Mouse (Mus musculus) olfactory bulb, adult 2 months (tissue): Measurements from ENCODE around the gene Sbno2. TPM values are rescaled to one million over a fixed set of nuclear protein-coding genes. Genes with fewer than 3 reads are reported as not detected.
"Not testable (repeated sequence)": the region's sequence is repeated elsewhere in the genome, so short reads cannot be mapped to it uniquely, and the experiment has no call there.

Experiments used
- H3K27ac ChIP-seq: fragments of 200-500 bp; 2 replicates; pipeline ENCODE4 v1.5.1; 2012; ENCODE audit warnings: low read depth, low read length; ENCODE audit not compliant: insufficient read depth
- H3K4me1 ChIP-seq: fragments of 200-500 bp; 2 replicates; pipeline ENCODE4 v1.6.1; 2012; ENCODE audit warnings: low read length; ENCODE audit not compliant: control insufficient read depth, insufficient read depth
- H3K4me3 ChIP-seq: fragments of 200-500 bp; 2 replicates; pipeline ENCODE4 v1.5.1; 2012; ENCODE audit warnings: mild to moderate bottlenecking, low read depth, low read length, moderate library complexity; ENCODE audit not compliant: insufficient read depth
- CTCF ChIP-seq: fragments of 200-500 bp; IDR thresholded peaks from 2 replicates; pipeline ENCODE4 v1.5.1; 2012; ENCODE audit warnings: low read depth, mild to moderate bottlenecking, low read length, moderate library complexity; ENCODE audit not compliant: insufficient read depth
- POLR2A ChIP-seq: fragments of 200-500 bp; IDR thresholded peaks from 2 replicates; pipeline ENCODE4 v1.6.1; 2012; ENCODE audit warnings: mild to moderate bottlenecking, low read depth, low read length, moderate library complexity; ENCODE audit not compliant: insufficient read depth
- whole genome bisulfite sequencing: fragments of 180-500 bp; shearing (Covaris S2); methylation state at CpG from one replicate; pipeline ENCODE4 v1.1.7; 2018; 5-methylcytosine and 5-hydroxymethylcytosine counted together
- polyA plus RNA-seq: library from polyadenylated mRNA; stranded (reverse); fragments of >200 nt; gene quantifications from 2 replicates; pipeline ENCODE4 v1.2.4, GENCODE M21; 2012; ENCODE audit warnings: low replicate concordance; ENCODE audit not compliant: missing spikeins, insufficient read depth, insufficient read length

The Sbno2 gene
- polyA plus RNA-seq, 1 experiment: not detected

- Histone ChIP-seq H3K27ac (no peak overlapping the region), H3K4me1 (peaks cover 19% of the 10 kb centered on the region), H3K4me3 (no peak overlapping the region)
- TF ChIP-seq CTCF (no peak), POLR2A (no peak)
- whole genome bisulfite sequencing: 63% methylated on average over 4 of the region's 4 CpGs
Measured at GRCm38 (mm10) chr10:80044087-80044486, 61.3 kb downstream of the Sbno2 start.

DNA sequence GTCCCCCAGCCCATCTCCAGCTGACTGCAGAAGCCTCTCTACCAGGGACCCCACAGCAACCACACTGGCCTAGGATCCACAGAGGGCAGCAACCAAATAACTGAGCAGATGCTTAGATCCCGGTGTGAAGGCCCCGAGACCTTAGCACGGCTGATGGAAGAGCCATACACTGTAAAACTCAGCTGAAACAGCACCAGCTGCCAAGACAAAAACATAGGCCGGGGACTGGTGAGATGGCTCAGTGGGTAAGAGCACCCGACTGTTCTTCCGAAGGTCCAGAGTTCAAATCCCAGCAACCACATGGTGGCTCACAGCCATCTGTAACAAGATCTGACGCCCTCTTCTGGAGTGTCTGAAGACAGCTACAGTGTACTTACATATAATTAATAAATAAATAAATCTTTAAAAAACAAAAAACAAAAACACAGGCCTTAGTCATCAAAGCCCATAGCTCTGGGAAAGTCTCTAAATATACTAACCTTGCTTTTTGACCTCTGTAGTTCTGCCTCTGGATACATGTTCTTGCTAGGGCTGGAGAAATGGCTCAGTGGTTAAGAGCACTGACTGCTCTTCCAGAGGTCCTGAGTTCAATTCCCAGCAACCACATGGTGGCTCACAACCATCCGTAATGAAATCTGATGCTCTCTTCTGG lies 63.8 kb downstream of the Sbno2 start:
- H3K27ac ChIP-seq, H3K4me3 ChIP-seq: not testable (repeated sequence)
- WGBS: 86% methylated on average over 8 of the region's 8 CpGs
- H3K4me1 ChIP-seq: peaks cover 13% of the 10 kb centered on the region

DNA sequence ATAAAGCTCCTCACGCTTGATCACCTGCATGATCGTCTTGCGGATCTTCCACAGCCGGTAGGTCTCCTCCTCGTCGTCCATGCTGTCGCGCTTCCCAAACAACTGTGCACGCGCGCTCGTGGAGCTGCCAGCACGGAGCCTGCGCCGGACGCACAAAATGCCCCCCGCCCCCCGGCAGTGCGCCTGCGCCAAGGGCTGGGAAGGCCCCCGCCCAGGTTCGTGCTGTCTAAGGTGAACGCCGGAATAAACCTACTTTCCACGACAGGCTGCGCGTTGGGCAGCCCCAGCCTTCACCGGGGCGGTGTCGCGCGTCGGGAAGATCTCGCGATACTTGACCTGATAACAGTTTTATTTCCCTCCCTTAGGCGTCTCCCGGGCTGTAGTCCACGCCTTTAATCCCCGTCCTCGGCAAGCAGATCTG lies 65.8 kb downstream of the Sbno2 start, which contains the start of gene Polr2e:
Gene Polr2e (minus strand): TSS at position 237 of the 421 bp plus-strand sequence.
- peak; percentile 54 for TF ChIP-seq POLR2A
- no peak for TF ChIP-seq CTCF
- Histone ChIP-seq H3K27ac (peak within 1 kb of the TSS; percentile 30; the same call in 1 of the 2 replicates), H3K4me3 (peak within 1 kb of the TSS; percentile 91), H3K4me1 (peaks cover 13% of the 10 kb centered on the region)
- WGBS: under 1% methylated on average over 40 of the region's 40 CpGs

GRCm38 (mm10) chr10:80036832-80037231 lies 68.5 kb downstream of the Sbno2 start:
- H3K27ac ChIP-seq: no peak overlapping the region
- peaks cover 13% of the 10 kb centered on the region for H3K4me1 ChIP-seq
- TF ChIP-seq CTCF: no peak
- no peak for TF ChIP-seq POLR2A
- 86% methylated on average over 13 of the region's 13 CpGs for WGBS
- no peak overlapping the region for H3K4me3 ChIP-seq

- Histone ChIP-seq H3K27ac (no peak overlapping the region), H3K4me3 (no peak overlapping the region), H3K4me1 (peaks cover 13% of the 10 kb centered on the region)
- TF ChIP-seq POLR2A (no peak), CTCF (no peak)
- 87% methylated on average over 5 of the region's 5 CpGs for WGBS
Measured at GRCm38 (mm10) chr10:80035686-80036085, 69.7 kb downstream of the Sbno2 start.

- H3K4me3 ChIP-seq: no peak overlapping the region
- no peak for TF ChIP-seq CTCF
- no peak for TF ChIP-seq POLR2A
- 75% methylated on average over 8 of the region's 8 CpGs for WGBS
- peaks cover 13% of the 10 kb centered on the region for H3K4me1 ChIP-seq
- no peak overlapping the region for H3K27ac ChIP-seq
Measured at GRCm38 (mm10) chr10:80035148-80035547, 70.2 kb downstream of the Sbno2 start.

DNA sequence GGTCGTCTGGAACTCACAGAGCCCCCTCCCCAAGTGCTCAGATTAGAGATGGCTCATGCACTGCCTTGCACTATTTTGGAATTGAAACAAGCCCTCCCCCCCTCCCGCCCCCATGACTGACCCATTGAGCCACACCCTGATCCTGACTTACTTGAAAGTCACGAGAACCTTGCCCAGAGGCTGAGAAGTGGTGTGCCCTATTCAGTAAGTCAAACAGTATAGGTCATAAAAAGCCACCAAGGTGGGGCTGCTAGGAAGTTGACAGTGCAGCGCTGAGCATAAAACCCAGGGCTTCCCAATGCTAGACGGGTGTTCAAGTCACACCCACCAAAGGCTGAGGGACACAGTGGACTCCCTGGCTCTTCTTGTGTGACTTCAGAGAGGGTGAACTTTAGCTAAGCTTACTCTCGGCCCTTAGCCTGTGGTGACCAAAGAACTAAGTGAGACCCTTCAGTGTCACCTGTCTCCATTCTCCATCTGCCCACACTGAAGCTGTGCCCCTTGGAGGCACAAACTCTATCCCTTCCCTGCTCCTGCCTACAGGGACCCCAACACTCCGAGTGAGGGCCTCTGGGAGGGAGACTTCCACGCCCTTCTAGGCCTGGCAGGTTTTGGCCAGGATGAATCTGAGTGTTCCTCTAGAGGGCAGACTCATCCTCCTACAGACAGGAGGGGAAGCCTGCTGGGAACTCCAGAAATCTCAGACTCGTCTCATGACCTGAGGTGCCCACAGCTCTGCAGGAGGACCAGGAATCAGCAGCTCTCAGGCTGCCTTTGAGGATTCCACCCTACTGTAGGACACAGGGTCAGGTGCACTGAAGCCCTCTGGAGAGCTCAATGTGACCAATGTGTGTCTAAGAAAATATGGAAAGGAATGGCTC lies 71.6 kb downstream of the Sbno2 start:
- Histone ChIP-seq H3K4me3 (no peak overlapping the region), H3K4me1 (peaks cover 13% of the 10 kb centered on the region), H3K27ac (no peak overlapping the region)
- no peak for TF ChIP-seq POLR2A
- TF ChIP-seq CTCF: no peak
- WGBS: 46% methylated on average over 9 of the region's 9 CpGs

DNA sequence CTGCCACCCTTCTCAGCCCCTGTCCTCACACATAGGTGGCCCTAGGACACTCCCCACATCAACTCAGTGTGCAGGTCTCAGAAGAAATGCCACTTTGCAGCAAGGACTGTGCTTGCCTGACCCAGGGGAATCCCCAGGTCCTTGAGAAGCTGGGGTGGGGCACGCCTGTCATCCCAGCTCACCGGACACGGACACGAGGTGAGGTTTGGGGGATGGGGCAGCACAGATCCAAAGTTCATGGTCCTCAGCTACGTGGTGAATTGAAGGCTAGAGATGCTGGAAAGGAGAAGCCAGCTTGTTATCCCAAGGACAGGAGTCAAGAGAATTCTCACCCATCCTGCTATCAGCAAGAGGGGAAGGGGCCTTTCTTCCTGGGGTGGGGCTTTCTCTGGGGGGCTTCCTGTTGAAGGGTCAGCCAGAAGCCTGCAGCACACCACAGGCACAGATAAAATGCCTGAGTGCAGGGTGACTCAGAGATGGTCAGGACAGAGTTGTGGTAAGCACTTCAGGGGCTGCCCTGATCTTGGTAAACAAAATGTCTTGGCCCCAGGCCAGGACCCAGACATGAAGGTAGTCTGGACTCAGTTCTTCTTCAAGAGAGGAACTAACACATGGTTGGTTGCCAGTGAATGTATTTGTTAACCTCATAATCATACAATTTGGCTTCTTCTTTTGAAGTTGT lies 72.4 kb downstream of the Sbno2 start:
- 65% methylated on average over 5 of the region's 5 CpGs for WGBS
- Histone ChIP-seq H3K4me3 (no peak overlapping the region), H3K4me1 (peaks cover 5% of the 10 kb centered on the region), H3K27ac (no peak overlapping the region)
- TF ChIP-seq CTCF (no peak), POLR2A (no peak)

DNA sequence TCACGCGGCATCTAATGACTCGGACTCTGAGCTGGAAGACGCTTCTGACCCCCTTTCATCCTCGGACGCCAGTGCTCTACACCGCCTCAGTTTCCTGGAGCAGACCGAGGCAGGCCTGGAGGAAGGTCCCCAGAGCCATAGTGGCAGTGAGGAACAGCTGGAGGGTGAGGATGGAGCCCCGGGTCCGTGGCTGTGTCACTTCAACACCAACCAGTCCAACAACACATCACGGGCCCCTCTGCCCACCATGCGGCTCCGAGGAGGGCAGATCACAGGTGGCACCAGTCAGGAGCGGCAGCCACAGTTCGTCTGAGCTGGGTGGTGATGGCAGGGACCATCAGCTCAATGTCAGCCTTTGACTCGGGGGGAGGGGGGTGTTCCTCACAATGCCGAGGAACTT lies 74.6 kb downstream of the Sbno2 start:
- no peaks in the 10 kb centered on the region for H3K4me1 ChIP-seq
- H3K4me3 ChIP-seq: no peak overlapping the region
- H3K27ac ChIP-seq: no peak overlapping the region
- 85% methylated on average over 17 of the region's 17 CpGs for WGBS
- TF ChIP-seq POLR2A (no peak), CTCF (no peak)
